Mouse (Mus musculus): ENCODE measurements around the gene Pnliprp2.

DNA sequence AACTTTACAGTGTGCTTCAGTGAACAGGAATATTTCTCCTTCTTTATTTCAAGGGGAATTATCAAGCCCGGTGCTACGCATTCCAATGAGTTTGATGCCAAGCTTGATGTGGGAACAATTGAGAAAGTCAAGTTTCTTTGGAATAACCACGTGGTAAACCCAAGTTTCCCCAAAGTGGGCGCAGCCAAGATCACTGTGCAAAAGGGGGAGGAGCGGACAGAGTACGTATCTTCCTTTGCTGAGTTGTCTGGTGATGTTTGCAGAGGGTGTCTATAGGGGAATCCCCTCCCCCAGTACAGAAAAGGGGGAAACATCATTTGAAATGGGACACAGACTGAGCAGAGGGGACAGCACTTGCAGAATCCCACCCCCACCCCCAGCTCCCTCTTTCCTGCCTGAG is 18.5 kb upstream of the Pnliprp2 start:
- TF ChIP-seq POLR2A (IDR thresholded peaks at IDR 0.05; ENCODE audit: borderline replicate concordance, extremely low read depth, insufficient read depth, insufficient read length, poor library complexity, severe bottlenecking) (no peak), CTCF (IDR thresholded peaks at IDR 0.05; ENCODE audit: borderline replicate concordance, extremely low read depth, insufficient read depth, insufficient read length) (no peak)
